Mouse (Mus musculus): ENCODE measurements around the gene Mul1. TPM values are rescaled to one million over a fixed set of nuclear protein-coding genes. Genes with fewer than 3 reads are reported as not detected.

The Mul1 gene
- total RNA-seq (2014; rRNA removed) (36.2 and 39.1 TPM in 2 replicates), polyA plus RNA-seq (2015; fragmentation: Nextera tagmentation; extraction: Ambion mirVana) (19.1 and 21.6 TPM in 2 replicates)

DNA sequence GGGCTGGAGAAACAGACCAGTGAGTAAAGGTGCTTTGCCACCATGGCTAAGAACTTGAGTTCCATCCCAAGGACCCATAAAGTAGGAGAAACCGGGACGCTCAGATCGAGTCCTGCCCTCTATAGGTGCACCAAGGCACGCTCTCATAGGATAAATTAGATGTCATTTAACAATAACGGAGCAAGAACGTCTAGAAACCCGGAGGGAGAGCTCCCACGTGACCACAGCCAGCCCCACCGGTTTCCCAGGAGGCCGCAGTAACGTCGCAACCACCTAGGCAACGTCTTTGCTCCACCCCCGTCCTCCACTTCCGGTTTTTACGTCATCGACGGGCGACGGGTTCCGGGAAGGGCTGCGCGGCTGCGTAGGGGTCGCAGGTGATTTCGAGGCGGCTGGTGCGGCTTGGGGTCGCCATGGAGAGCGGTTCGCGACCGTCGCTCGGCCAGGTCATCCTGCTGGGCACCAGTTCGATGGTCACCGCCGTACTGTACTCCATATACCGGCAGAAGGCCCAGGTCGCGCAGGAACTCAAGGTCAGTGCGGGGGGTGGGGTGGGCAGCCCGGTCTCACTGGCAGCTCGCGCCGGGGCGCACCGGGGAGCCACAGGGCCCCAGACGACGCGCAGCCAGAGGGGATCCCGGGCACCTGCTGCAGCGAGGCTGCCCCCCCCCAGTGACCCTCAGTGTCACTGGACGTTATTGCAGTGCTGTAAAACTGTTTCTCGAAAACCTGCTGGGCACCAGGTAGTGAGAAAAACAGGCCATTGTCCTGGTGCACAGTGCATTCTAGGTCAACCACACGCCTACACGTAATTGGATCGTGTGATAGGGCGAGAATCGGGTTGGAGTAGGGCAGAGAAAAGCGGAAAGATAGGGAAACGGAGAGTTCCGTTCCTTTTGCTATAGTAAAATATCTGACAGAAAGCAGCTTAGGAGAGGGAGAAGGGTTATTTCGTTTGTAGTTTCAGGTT is at the start of gene Mul1:
Gene Mul1 (plus strand): TSS at position 325 of the 970 bp plus-strand sequence.
- Histone ChIP-seq H3K36me3 (ENCODE audit: insufficient read depth, low read length) (peaks cover 22% of the 10 kb centered on the region), H3K9ac (replicated peaks; ENCODE audit: low read length) (peak within 1 kb of the TSS; percentile 88), H3K27me3 (ENCODE audit: insufficient read depth, low read length) (peaks cover 5% of the 10 kb centered on the region; the same call in 1 of the 2 replicates), H3K4me3 (ENCODE audit: low read length) (peak within 1 kb of the TSS; percentile 94), H3K9me3 (ENCODE audit: low read length) (no peaks in the 10 kb centered on the region), H3K4me2 (ENCODE audit: low read depth, low read length) (peak within 1 kb of the TSS; percentile 89), H3K27ac (peak within 1 kb of the TSS; percentile 76; the same call in 1 of the 2 replicates), H3K4me1 (ENCODE audit: insufficient read depth, low read length) (peaks cover 7% of the 10 kb centered on the region; the same call in 1 of the 2 replicates)
- peak; percentile 98 for DNase-seq (ENCODE audit: low spot score)
- peak; percentile 96 for ATAC-seq
- WGBS = 1% methylated on average over 64 of the region's 64 CpGs
- TF ChIP-seq CTCF (IDR thresholded peaks at IDR 0.05; ENCODE audit: low read depth) = peak; percentile 41

- peaks cover 25% of the 10 kb centered on the region; the same call in 1 of the 2 replicates for H3K27me3 ChIP-seq (ENCODE audit: insufficient read depth, low read length)
- peak overlapping the region; percentile 78 for H3K4me2 ChIP-seq (ENCODE audit: low read depth, low read length)
- H3K9me3 ChIP-seq (ENCODE audit: low read length) = no peaks in the 10 kb centered on the region
- H3K4me3 ChIP-seq (ENCODE audit: low read length) = peak overlapping the region; percentile 50
- H3K27ac ChIP-seq = no peak overlapping the region
- H3K36me3 ChIP-seq (ENCODE audit: insufficient read depth, low read length) = no peaks in the 10 kb centered on the region
- H3K9ac ChIP-seq (replicated peaks; ENCODE audit: low read length) = 0 out of 2 replicates have a peak overlapping the region, but pooled peaks have one; percentile 6
- H3K4me1 ChIP-seq (ENCODE audit: insufficient read depth, low read length) = no peaks in the 10 kb centered on the region
- WGBS = 54% methylated on average over 7 of the region's 7 CpGs
- DNase-seq (ENCODE audit: low spot score) (no peak), ATAC-seq (no peak)
- no peak for TF ChIP-seq CTCF (IDR thresholded peaks at IDR 0.05; ENCODE audit: low read depth)
Observed at GRCm38 (mm10) chr4:138393703-138394102, 40.8 kb upstream of the Mul1 start.

GRCm38 (mm10) chr4:138395087-138395970 is 39.1 kb upstream of the Mul1 start:
- Histone ChIP-seq H3K9me3 (ENCODE audit: low read length) (no peaks in the 10 kb centered on the region), H3K4me2 (ENCODE audit: low read depth, low read length) (peak overlapping the region; percentile 78), H3K27ac (peak overlapping the region; percentile 64), H3K9ac (replicated peaks; ENCODE audit: low read length) (peak overlapping the region; percentile 71), H3K4me1 (ENCODE audit: insufficient read depth, low read length) (no peaks in the 10 kb centered on the region), H3K27me3 (ENCODE audit: insufficient read depth, low read length) (peaks cover 25% of the 10 kb centered on the region; the same call in 1 of the 2 replicates), H3K36me3 (ENCODE audit: insufficient read depth, low read length) (no peaks in the 10 kb centered on the region), H3K4me3 (ENCODE audit: low read length) (peak overlapping the region; percentile 50)
- ATAC-seq (peak; percentile 66), DNase-seq (ENCODE audit: low spot score) (peak; percentile 74)
- TF ChIP-seq CTCF (IDR thresholded peaks at IDR 0.05; ENCODE audit: low read depth) = no peak
- WGBS = 1% methylated on average over 86 of the region's 103 CpGs

DNA sequence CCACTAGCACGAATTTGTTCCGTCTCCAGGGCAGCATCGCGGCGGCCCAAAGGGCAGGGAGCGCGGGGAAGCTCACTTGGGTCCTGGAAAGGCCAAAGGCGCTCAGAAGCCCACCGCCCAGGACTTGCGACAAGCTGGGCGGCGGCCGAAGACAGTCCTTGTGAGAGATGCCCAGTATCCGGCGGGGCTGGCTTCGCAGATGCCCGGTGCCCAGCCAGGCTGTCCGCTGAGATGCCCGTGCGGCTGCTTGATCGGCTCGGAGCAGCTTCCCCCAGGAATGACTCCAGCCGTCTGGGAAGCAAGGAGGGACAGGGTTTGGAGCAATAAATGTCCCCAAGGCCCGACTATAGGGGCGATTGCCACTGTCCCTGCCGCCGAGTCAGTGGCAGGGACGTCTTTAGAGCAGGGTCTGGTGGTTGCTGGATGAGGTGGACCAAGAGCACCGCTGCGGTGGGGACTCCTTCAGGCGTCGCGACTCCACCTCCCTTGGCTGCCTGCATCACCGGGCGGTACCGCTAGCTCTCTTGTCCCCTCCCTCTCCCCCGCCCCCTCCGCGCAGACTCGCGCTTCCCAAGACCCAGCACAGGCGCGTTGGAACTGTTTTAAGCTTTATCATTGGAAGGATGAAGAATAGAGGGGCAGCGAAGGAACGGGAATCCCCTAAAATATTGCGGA is 38.4 kb upstream of the Mul1 start, which contains the start of gene Fam43b:
Gene Fam43b (minus strand): TSS at position 558 of the 675 bp plus-strand sequence.
- peak; percentile 84 for ATAC-seq
- peaks cover 25% of the 10 kb centered on the region; the same call in 1 of the 2 replicates for H3K27me3 ChIP-seq (ENCODE audit: insufficient read depth, low read length)
- DNase-seq (ENCODE audit: low spot score) = peak; percentile 82
- no peaks in the 10 kb centered on the region for H3K4me1 ChIP-seq (ENCODE audit: insufficient read depth, low read length)
- H3K4me3 ChIP-seq (ENCODE audit: low read length) = peak within 1 kb of the TSS; percentile 50
- H3K36me3 ChIP-seq (ENCODE audit: insufficient read depth, low read length) = no peaks in the 10 kb centered on the region
- H3K27ac ChIP-seq = peak within 1 kb of the TSS; percentile 64
- TF ChIP-seq CTCF (IDR thresholded peaks at IDR 0.05; ENCODE audit: low read depth) = no peak
- peak within 1 kb of the TSS; percentile 78 for H3K4me2 ChIP-seq (ENCODE audit: low read depth, low read length)
- WGBS = under 1% methylated on average over 45 of the region's 46 CpGs
- peak within 1 kb of the TSS; percentile 71 for H3K9ac ChIP-seq (replicated peaks; ENCODE audit: low read length)
- H3K9me3 ChIP-seq (ENCODE audit: low read length) = no peaks in the 10 kb centered on the region

DNA sequence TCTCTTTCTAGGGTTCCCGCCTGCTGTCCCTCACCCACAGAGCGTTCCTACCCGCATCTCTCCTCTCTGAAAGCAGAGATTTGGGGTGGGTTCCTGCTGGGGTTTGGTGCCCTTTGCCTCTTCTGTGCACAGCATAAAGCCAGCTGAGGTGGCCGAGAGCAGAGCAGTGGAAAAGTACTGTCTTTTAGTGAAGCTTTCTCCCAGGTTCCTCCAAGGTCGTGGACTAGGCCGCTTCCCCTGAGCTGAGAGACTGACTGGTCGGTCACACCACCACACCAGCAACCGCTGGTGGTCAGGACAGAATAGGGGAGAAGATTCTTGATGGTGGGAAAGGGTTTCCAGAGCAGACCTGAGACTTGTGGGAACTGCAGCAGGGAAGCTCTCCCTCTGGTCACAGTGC is 37.8 kb upstream of the Mul1 start:
- Histone ChIP-seq H3K27me3 (ENCODE audit: insufficient read depth, low read length) (peaks cover 25% of the 10 kb centered on the region; the same call in 1 of the 2 replicates), H3K27ac (0 out of 2 replicates have a peak overlapping the region, but pooled peaks have one; percentile 27), H3K4me2 (ENCODE audit: low read depth, low read length) (peak overlapping the region; percentile 78), H3K9me3 (ENCODE audit: low read length) (no peaks in the 10 kb centered on the region), H3K4me1 (ENCODE audit: insufficient read depth, low read length) (no peaks in the 10 kb centered on the region), H3K4me3 (ENCODE audit: low read length) (peak overlapping the region; percentile 50), H3K36me3 (ENCODE audit: insufficient read depth, low read length) (no peaks in the 10 kb centered on the region), H3K9ac (replicated peaks; ENCODE audit: low read length) (0 out of 2 replicates have a peak overlapping the region, but pooled peaks have one; percentile 71)
- no peak for TF ChIP-seq CTCF (IDR thresholded peaks at IDR 0.05; ENCODE audit: low read depth)
- 0 out of 2 replicates have a peak, but pooled peaks have one; percentile 21 for ATAC-seq
- no peak for DNase-seq (ENCODE audit: low spot score)
- WGBS = 8% methylated on average over 8 of the region's 8 CpGs

Measured in hindbrain, postnatal 0 days (tissue).